Mouse (Mus musculus): ENCODE results near the gene Fam222b.

Gene Fam222b

DNA sequence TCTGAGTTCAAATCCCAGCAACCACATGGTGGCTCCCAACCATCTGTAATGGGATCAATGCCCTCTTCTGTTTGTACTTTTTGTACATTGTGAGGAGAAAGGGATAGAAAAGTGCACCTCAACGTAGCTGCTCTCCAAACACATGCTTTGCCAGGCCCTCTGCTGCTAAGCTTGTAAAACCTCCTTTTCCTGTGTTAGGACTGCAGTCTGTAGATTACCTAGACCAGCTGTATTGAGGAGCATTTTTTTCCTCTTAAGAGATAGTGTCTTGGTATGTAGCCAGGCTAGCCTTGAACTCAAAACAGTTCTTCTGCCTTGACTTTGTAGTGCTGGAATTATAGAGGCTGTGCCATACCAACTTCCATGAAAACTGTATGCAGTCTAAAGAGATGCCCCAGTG is 41.7 kb downstream of the Fam222b start:
- DNase-seq (ENCODE audit: low read depth, low spot score), result no peak

DNA sequence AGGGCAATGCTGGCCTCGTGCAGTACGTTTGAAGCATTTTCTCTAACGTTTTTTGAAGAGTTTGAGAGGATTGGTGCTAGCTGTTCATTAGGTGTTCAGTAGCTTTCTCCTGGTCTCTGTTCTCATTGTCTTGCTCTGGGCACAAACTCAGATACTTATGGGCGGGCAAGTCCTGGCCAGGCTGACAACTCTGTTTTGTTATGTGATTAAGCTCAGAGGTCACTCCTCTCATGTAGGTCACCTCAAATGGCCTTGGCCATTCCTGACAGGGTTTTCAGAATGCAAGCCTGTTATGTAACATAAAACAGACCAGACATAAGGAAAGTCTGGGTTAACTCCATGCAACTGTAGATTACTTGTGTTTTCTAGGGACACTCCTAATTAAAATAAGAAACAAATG is 43.1 kb downstream of the Fam222b start:
- DNase-seq (ENCODE audit: low read depth, low spot score), result no peak

DNA sequence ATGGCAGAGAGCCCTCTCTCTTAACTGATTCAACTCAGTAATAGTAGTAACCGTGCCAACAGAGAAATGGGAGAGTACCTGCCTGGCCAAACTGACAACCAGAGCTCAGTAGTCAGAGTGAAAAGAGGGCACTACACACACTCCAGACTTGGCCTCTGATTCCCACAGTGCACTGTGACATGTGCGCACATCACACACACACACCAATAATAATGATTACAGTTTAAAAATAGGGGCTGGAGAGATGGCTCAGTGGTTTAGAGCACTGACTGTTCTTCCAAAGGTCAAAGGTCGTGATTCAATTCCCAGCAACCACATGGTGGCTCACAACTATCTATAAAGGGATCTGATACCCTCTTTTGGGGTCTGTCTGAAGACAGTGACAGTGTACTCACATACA is 43.6 kb downstream of the Fam222b start:
- no peak for DNase-seq (ENCODE audit: low read depth, low spot score)

DNA sequence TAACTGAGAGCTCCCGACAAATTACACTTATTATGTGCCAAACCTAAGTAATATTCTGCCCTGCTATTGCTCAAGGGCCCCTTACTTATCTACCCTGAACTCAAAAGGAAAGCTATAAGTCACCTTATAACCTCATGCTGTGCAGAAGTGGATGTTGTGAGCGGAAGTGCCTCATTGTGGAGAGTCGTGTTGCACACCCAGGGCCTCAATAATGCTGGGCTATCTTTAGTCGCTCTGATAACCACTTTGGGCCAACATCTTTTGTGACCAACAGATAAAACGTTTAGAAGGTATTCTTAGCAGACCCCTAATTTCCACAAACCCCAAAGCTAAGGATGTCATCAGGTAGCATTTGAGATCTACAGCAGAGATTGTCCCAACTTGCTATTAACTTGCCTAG is 46.2 kb downstream of the Fam222b start:
- no peak for DNase-seq (ENCODE audit: low read depth, low spot score)

DNA sequence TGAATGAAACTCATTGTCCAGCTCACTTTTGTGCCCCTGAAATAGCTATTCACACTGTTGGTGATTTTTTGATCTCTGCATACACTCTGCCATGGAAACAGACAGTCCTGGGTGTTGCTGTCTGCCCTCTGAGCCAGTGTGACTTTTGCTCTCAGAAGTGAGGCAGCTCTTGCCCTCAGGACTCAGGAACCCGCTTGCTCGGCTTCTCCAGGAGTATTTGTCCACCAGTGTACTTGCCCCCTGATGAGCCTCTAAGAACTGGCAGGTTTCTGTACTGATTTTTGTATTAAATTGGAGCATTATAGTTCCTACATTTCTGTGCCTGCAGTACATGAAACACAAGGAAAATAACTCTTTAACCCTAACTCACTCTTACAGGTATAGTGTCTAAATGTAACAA is 49.1 kb downstream of the Fam222b start:
- no peak for DNase-seq (ENCODE audit: low read depth, low spot score)

DNA sequence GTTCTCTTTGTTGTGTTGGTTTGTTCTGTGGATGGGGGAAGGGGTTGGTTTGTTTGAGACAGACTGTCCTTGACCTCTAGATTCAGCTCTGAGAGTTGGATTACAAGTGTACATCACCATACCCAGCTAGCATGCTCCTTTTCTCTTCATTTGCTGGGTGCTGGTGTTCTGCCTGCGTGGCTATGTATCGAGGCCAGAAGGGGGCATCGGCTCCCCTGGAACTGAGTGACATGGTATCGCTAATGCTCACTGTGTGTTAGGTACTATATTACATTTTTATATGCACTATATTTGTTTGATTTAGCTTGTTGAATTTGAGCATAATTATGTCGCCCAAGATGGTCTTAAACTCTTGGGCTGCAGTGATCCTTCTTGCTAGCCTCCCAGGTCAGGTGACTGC is 51.7 kb downstream of the Fam222b start:
- DNase-seq (ENCODE audit: low read depth, low spot score), result no peak

DNA sequence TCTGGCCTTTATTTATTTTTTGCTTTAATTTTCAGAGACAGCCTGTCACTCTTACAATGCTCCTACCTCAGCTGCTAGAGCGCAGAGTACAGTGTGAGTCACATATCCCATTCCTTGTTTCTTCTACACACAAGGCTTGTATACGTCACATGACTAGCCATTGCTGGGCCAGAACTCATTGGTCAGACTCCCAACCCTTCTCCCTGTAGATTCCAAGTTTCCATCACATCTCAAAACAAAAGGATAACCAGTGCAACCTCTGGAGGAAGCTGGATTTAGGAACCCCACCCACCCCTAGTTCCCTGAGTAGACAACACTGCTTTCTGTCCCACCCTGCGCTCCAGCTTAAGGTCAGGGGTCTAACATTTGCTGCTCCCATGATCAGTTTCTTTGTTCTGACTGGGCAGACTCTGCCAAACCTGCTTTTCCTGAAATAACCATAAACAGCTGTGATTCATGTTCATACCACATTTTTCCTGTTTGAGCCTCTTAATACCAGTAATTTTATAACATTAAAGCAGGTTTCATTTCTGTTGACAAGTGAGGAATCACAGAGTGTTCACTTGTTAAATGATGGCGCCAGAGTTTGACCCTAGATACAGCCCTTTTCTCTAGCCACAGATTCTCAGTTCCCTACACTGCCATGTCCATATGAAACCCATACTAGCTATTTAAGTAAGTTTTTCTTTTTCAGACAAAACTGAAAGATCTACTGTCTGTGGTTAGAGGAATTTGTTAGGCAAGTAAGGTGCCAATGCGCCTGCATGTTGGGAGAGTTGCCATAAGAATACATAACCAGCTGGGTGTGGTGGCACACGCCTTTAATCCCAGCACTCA is 52.5 kb downstream of the Fam222b start:
- no peak for DNase-seq (ENCODE audit: low read depth, low spot score)

DNA sequence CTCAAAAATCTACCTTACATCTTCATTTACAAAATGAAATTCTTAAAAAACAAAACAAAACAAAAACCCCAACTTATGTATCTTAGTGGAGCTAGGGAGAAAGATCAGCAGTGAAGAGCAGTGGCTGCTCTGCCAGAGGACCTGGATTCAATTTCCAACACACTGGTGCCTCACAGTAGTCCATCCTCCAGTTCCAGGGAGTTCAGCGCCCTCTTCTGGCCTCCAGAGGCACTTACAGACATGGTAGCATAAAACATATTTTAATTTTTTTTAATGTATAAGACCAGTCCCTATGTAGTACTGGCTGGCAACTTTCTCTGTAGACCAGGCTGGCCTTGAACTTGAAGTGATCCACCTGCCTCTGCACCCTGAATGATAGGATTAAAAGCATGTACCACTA is 56.7 kb downstream of the Fam222b start:
- DNase-seq (ENCODE audit: low read depth, low spot score), result peak; percentile 54

DNA sequence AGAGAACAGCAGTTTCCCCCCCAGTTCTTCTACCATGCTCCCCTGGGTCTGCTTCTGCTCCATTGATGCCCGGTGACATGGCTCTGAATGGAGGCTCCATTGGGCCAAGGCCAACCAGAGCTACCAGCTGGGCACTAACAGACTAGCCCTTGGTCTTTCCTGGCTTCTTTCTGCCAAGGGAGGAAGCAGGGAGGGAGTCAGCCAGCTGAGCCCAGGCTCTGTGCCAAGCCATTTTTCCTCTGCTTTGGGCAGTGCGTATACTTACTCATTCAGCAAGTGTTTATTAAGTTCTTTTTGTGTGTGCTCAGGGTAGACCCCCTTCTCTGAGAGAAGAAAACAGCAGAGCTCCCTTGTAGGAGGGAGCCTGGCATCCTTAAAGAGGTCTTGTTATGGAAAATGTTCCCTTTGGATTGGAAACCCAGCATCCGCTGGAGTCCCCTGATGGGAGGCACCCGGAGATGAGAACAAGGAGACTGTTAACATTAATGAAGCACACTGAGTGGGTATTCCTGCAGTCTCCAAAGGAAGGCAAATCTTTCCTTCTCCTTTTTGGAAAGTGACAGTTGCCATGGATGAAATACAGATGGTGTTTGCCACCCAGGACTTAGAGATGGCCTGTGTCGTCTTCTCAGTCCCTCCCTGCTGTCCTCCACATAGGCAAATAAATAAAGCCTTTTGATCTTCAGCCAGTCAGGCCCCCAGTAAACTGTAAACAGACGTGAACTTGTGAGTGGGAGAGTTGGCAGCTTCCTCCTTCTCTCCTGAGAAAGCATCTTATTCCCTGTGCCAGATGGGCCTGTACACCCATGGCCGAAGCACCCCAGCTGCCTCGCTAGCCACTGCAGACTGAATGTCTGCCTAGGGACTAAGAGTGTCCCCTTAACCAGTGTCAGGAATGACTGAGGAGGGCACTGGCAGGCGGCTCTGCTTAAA is 58.1 kb downstream of the Fam222b start:
- DNase-seq (ENCODE audit: low read depth, low spot score), result no peak

DNA sequence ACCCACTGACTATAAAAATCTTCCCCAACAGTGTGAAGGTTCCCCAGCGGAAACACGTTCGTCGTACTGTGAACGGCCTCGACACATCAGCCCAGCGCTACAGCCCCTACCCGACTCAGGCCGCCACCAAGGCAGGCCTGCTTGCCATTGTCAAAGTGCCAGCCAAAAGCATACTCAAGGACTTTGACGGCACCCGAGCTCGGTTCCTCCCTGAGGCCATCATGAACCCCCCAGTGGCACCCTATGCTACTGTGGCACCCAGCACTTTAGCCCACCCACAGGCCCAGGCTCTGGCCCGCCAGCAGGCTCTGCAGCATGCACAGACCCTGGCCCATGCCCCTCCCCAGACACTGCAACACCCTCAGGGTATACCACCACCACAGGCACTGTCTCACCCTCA is 59.3 kb downstream of the Fam222b start:
- no peak for DNase-seq (ENCODE audit: low read depth, low spot score)

DNA sequence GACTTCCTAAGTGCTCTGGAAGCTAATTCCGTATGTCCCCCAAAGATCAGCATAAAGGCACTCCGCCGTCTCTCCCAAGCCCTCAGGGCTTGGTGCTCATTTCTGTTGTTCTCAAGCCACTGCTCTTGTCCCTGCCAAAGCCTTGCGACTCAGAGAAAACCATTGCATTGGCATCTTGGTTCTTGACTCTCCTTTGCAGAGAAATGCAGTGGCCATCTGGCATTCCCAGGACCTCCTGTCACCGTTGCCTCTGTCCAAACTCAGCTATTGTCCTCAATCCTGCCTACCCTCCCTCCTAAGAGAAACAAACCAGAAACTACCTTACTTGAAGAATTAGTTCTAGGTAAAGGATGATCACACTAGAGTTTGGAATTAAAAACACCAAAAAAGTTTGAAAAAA is 61.2 kb downstream of the Fam222b start:
- no peak for DNase-seq (ENCODE audit: low read depth, low spot score)

DNA sequence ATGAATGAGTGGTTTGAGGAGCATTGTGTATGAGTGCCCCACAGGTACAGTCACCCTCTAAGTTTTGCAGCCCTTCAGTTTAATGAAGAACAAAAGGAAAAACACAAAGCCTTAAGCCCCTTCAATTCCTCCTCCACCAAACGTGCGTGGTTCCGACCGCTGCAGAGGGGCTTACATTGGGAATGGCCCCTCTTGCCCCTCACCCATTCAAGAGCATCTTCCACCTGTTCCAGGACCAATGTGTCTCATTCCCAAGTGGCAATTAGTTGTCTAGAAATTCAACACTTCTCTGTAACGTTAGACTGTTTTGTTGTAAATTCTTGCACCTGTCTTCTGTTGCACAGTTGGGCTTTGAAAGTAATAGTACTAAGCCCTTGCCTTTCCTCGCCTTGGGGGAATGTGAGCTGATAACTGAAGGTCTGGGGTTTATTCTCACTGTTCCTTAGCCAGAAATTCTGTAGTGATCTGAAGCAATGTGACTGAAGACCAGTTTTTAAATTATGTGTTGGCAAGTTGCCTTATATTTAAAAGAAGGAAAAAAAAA is 61.8 kb downstream of the Fam222b start:
- no peak for DNase-seq (ENCODE audit: low read depth, low spot score)

DNA sequence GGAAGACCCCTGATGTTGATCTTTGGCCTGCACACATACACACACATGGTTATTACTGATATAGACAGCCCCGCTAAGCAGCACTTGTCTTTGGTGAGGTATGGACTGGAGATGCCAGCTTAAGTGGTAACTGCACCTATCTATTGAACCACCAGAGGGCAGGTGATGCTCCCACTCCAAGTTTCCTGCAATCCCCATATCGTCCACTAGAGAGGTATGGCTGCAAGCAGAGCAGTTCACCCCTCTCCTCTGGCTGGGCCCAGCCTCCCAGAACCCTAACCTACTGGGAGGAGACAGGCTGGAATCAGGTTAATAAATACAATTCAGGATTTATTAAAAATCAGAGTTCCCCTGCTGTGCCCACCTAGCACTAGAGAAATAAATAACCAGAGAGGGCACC is 64.6 kb downstream of the Fam222b start:
- peak; percentile 92 for DNase-seq (ENCODE audit: low read depth, low spot score)

DNA sequence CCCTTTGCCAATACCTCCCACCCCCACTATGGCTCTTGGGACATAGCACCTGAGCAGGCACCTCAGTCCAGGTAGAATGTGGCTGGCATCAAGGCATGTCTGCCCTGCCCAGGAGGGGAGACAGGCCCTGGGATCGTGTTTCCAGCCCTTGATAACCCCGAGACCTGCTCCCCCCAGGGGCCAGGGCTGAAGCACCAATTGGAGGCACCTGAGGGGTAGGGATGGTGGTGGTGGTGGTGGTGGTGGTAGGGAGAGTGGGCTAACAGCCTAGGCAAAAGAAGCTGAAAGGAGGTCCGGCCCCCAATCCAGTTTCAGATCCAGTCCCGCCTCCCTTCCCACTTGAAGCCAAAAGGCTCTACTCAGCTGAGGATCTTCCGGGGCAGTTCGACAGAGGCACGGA is 65.1 kb downstream of the Fam222b start:
- DNase-seq (ENCODE audit: low read depth, low spot score), result no peak

DNA sequence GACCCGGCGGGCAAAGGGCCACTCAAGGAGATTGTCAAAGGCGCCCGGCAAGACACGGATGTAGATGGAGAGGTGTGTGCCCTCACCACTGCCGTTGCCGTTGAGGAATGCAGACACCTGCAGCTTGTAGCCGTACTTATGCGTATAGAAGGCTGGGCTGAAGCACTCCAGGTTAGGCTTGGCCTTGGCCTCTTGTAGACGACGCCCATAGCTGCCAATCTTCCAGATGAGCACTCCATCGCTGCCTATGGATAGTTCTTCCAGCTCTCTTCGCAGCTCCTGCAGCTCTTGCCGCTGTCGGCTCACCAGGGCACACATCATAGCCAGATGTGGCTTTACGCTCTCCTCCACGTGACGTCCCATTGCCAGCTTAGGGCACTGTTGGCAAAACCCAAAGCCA is 65.7 kb downstream of the Fam222b start:
- DNase-seq (ENCODE audit: low read depth, low spot score), result no peak

DNA sequence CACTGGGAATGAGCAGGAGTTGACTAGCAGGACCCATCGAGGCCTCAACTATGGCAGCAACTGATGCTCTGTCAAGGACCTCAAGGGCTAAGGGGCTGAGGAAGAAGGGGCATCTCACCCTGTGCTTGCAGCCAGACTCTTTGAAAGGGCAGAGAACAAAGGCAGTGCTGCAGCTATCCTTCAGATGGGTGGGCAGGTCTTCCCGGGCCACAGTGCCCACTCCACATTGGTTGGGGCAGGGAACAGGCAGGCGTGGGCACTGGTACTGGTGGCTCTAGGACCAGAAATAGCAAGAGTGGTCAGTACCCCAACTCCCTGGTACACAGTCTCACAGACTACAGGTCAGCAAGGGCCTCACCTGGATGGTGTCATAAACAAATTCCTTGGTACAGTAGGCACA is 66.2 kb downstream of the Fam222b start:
- DNase-seq (ENCODE audit: low read depth, low spot score), result no peak

DNA sequence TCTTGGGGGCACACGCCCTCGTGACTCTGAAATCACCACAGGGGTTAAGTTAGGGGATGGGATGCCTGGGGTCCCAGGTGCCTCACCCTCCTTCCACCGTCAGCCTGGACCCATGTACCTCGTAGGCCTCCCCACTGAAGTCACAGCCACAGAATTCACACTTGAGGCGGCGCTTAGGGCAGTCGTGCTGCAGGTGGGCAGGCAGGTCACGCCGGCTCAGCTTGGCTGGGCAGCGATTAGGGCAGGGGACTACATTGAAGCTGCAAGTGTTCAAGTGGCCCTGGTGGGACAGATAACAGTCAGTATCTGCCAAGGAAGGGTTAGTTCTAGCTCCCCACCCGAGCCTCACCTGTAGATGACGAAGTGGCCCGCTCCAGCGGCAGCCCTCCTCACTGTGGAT is 66.7 kb downstream of the Fam222b start:
- no peak for DNase-seq (ENCODE audit: low read depth, low spot score)

DNA sequence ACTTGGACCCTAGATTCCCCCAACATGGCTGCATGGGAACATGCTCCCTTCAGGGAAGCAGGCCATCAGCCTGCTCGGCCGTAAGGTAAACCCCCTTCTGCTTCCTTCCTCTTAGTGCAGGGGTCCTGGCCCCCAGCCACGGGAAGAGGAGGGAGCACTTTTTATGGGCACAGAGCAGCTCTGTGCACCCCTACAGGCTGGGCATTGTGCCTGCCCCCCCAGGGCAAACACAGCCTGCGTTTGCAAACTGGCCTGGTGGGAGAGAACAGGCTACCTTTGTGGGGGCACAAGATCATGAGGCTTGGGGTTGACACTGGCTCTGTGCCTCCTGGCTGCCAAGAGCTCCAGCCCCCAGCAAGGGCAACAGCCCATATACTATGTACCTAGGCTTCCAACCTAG is 67.5 kb downstream of the Fam222b start:
- DNase-seq (ENCODE audit: low read depth, low spot score), result no peak

DNA sequence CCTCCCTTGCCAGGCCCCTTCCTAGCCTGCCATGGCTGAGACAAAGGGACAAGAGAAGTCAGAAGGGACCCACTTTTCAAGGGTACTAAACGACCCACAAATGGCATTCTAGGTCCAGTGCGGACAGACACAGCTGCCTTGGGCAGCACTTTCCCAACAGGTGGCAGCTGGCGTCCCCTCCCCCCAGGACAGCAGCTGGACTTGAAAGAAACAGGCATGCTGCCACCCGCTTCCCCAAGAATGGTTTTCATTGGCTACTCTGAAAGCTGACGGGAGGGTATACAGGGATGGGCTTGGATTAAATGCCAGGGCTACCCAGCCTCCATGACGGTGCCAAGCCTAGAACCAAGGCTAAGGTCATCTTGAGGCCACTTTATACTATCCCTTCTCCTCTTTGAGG is 68.0 kb downstream of the Fam222b start:
- DNase-seq (ENCODE audit: low read depth, low spot score), result no peak

DNA sequence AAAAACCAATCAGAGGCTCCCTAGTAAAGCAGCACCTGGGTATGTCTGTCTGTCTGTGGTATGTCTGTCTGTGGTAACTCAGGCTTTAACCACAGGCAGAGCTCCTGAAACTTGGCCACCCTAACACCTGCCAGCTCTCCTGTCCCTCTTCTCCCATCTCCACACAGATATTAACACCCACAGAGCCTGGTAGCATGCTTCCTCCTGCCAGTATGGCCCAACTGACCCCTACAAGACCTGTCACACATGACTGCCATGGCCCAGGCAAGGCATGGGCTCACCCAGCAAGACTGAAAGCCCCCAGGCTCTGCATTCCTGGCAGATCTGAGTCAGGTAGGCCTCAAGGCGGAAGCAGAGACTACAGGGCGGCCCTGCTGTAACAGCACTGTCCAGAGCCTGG is 68.6 kb downstream of the Fam222b start:
- no peak for DNase-seq (ENCODE audit: low read depth, low spot score)

DNA sequence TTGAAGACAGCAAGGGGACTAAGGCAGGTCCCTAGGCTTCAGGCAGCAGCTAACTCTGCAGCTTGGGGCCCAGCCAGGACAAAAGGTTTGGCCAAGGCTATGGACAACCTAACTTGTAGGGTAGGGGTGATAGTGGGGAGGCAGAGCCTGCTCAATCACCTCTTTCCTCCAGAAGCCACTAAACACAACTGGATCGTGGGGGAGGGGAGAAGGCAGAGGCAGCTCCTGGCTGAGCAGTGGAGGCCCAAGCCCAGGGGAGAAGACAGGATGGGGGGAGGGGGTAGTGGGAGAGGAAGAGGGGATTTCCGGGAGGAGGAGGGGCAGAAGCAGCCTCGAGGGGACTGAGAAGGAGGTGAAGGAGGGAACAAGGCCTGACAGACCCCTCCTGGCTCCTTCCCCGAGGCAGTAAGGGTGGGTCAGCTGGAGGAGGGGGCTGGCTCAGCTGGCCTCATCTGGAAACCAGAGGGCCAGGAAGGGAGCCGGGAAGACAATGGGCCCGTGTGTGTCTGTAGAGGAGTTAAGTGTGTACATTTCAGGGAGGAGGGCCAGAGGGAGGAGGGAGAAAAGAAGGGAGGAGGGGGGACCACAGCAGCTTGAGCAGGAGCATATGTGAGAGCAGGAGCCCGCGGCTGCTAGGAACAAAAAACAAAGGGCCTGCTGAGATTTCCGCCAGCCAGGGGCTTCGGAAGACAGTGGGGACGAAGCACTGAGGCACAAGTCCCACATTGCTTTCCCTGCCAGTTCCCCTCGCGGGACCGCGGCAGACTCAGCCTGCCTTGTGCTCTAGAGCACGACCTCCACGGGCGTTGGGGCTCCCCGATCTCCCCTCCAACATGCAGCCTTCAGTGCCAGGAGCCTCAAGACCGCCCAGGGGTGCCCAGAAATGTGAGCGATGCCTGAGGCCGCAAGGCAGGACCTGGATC is 69.5 kb downstream of the Fam222b start:
- peak; percentile 55 for DNase-seq (ENCODE audit: low read depth, low spot score)

DNA sequence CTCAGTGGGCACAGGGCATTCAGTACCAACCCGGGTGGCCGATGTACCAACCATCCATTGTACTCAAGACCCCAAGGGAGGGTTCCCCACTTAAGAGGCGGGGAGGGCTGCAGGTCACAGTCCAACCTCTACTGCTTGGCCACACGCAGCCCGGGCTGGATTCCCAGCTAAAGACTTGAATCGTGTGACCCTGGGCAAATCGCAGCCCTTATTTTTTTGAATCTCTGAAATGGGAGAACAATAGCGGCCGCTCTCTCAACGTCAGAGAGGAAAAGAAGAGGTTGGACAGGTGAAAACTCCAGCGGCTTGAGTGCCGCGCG is 70.1 kb downstream of the Fam222b start:
- DNase-seq (ENCODE audit: low read depth, low spot score), result no peak

Measured in CD4-positive, CD25-positive, alpha-beta regulatory T cell, adult 2 months (primary cell).